Mouse (Mus musculus) thymus, adult 2 months (tissue): ENCODE results near the gene Sh3bgrl.

Experiments
- CTCF ChIP-seq: fragments of 200-500 bp; IDR thresholded peaks from 2 replicates; pipeline ENCODE4 v1.5.1; 2012; ENCODE audit warnings: mild to moderate bottlenecking, control low read depth, low read length, moderate library complexity, borderline replicate concordance; ENCODE audit not compliant: control insufficient read depth, poor library complexity, insufficient read depth; ENCODE audit errors: extremely low read depth
- POLR2A ChIP-seq: fragments of 200-500 bp; IDR thresholded peaks from 2 replicates; pipeline ENCODE4 v1.6.1; 2012; ENCODE audit warnings: mild to moderate bottlenecking, low read length, control low read depth, moderate library complexity; ENCODE audit not compliant: control insufficient read depth, poor library complexity, insufficient read depth; ENCODE audit errors: extremely low read depth

- TF ChIP-seq CTCF (no peak), POLR2A (no peak)
Observed at GRCm38 (mm10) chrX:109141337-109141870, 46.2 kb downstream of the Sh3bgrl start.
